Mouse (Mus musculus): ENCODE data around the gene Crym. TPM values are rescaled to one million over a fixed set of nuclear protein-coding genes. Genes with fewer than 3 reads are reported as not detected.

The Crym gene
- 1.8 TPM for polyA plus RNA-seq (2014; fragmentation: Illumina TruSeq; extraction: RNeasy Lipid Tissue Mini Kit (QIAGEN cat#74804); ENCODE audit: low read depth, low replicate concordance)

DNA sequence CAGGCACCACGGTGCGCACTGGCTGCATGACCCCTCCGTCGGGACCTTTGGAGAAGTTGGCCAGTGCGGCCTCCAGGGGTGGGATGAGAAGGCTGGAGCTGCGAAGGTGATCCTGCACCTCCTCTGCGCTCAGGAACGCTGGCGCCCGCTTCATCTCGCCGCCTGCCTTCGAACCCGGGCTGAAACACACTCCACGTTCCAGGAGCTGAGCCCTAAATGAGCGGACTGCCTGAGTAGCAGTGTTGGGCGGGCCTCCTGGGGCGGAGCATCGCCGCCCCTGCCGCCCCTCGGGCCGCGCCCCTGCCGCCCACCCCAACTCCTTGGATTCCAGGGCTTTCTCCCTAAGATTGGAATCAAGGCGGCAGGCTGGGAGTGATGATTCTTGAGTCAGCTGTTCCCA, at the start of gene Crym:
Gene Crym, minus strand, starts transcription at position 341 of the 400 bp plus-strand sequence.

DNA sequence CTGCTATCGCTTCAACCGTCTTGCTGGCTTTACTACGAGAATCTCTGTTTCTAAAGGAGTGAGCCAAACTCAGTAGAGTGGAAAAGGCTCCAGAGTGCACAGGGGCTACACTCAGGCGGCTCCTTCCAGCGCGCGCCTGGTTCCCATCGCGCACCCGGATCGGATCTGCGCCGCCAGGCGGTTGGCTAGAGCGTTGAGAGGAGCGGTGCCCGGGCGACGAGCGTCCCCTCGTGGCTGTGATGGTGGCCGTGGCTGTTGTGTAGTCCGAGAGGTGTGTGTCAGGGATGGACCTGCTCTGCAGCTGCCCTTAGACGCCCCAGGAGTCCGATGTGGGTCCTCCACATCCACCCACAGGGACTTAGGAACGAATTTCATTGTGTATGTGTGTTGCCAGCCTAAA, 1.9 kb upstream of the Crym start, which contains the start of gene Abca14:
Gene Abca14, plus strand, starts transcription at position 173 of the 400 bp plus-strand sequence.

DNA sequence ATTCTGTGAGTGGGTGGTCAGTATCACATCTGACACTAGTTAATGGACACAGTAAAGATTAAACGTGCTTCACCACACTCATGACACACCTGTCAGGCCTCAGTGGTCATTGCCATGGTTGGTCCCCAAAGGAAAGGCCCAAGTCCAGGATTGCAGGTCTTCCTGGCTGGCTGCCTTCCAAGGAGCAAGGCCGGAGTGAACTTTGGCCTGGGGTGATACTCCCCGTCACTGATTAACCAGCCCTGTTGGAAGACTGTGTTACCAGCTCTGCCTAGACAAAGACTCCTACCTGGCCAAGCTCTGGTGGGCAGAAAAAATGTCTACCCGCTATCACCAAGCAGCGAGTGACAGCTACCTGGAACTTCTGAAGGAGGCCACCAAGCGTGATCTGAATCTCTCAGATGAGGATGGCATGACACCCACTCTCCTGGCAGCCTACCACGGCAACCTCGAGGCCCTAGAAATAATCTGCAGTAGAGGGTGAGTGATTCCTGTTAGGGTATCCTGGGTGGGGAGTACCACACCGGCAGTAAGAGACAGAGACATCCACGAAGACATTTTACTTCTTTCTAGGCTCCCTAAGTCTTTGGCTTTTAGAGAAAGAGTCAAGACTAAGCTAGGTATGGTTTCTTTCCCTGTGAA, 28.2 kb downstream of the Crym start, which contains the start of gene Anks4b:
Gene Anks4b, plus strand, starts transcription at position 256 of the 642 bp plus-strand sequence.

DNA sequence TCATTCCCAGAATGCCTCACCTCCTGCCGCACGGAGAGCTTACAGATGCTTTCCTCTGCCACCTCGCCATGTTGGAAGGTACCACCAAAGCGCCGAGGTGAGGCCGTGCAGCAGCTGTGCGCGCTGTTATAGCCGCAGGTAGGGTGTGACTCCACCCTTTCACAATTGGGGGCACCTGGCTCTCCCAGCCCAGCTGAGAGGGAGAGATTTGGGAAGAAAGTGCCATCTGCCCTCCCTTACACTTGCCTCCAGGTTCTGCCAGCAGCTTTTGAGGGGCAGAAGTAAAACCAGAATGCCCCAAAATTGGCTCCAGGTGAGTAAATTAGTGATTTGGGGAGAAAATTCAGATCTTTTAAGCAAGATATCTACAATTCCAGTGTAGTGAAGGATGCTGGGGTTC, 56.7 kb downstream of the Crym start, which contains the start of gene Zp2:
Gene Zp2, minus strand, starts transcription at position 101 of the 400 bp plus-strand sequence.

Other genes with a start within 250 kb of the Crym start
- 2.8 TPM for gene Dnah3, start 106.8 kb downstream of the Crym start, polyA plus RNA-seq (2014; fragmentation: Illumina TruSeq; extraction: RNeasy Lipid Tissue Mini Kit (QIAGEN cat#74804); ENCODE audit: low read depth, low replicate concordance)
- gene Tmem159, start 99.8 kb downstream of the Crym start, polyA plus RNA-seq (2014; fragmentation: Illumina TruSeq; extraction: RNeasy Lipid Tissue Mini Kit (QIAGEN cat#74804); ENCODE audit: low read depth, low replicate concordance) = 76.1 TPM
- not detected for gene Zp2, start 56.8 kb downstream of the Crym start, polyA plus RNA-seq (2014; fragmentation: Illumina TruSeq; extraction: RNeasy Lipid Tissue Mini Kit (QIAGEN cat#74804); ENCODE audit: low read depth, low replicate concordance)
- 2.4 TPM for gene Anks4b, start 28.3 kb downstream of the Crym start, polyA plus RNA-seq (2014; fragmentation: Illumina TruSeq; extraction: RNeasy Lipid Tissue Mini Kit (QIAGEN cat#74804); ENCODE audit: low read depth, low replicate concordance)
- 0.74 TPM for gene Abca14, start 1.9 kb upstream of the Crym start, polyA plus RNA-seq (2014; fragmentation: Illumina TruSeq; extraction: RNeasy Lipid Tissue Mini Kit (QIAGEN cat#74804); ENCODE audit: low read depth, low replicate concordance)
- 0.77 TPM for gene Abca15, start 126.6 kb upstream of the Crym start, polyA plus RNA-seq (2014; fragmentation: Illumina TruSeq; extraction: RNeasy Lipid Tissue Mini Kit (QIAGEN cat#74804); ENCODE audit: low read depth, low replicate concordance)
- gene Abca16, start 207.5 kb upstream of the Crym start, polyA plus RNA-seq (2014; fragmentation: Illumina TruSeq; extraction: RNeasy Lipid Tissue Mini Kit (QIAGEN cat#74804); ENCODE audit: low read depth, low replicate concordance) = 0.69 TPM

All from adipose tissue, adult 10 weeks (tissue).